Mouse (Mus musculus) cerebellum, adult 18-20 months (tissue): ENCODE measurements around the gene Med12l.
"Not testable (repeated sequence)": the region's sequence is repeated elsewhere in the genome, so short reads cannot be mapped to it uniquely, and the experiment has no call there.

ENCODE experiments used
- DNase-seq, 2 experiments: peaks; one replicate each; pipeline ENCODE4 v3.0.0; 2021

Med12l gene

GRCm38 (mm10) chr3:59022971-59023370 is 17.3 kb downstream of the Med12l start:
- DNase-seq = no peak

- no peak for DNase-seq
Observed at GRCm38 (mm10) chr3:59024531-59025192, 19.0 kb downstream of the Med12l start.

- DNase-seq = no peak
Observed at GRCm38 (mm10) chr3:59025193-59025535, 19.5 kb downstream of the Med12l start.

GRCm38 (mm10) chr3:59028696-59029095 is 23.1 kb downstream of the Med12l start:
- DNase-seq = no peak

GRCm38 (mm10) chr3:59030986-59031385 is 25.4 kb downstream of the Med12l start:
- DNase-seq = no peak

GRCm38 (mm10) chr3:59041487-59041886 is 35.9 kb downstream of the Med12l start:
- DNase-seq = no peak

- no peak for DNase-seq
Observed at GRCm38 (mm10) chr3:59054834-59055535, 49.4 kb downstream of the Med12l start.

GRCm38 (mm10) chr3:59059022-59059541 is 53.5 kb downstream of the Med12l start:
- DNase-seq = peak; percentile 78 to 80

- no peak for DNase-seq
Observed at GRCm38 (mm10) chr3:59060131-59060530, 54.5 kb downstream of the Med12l start.

GRCm38 (mm10) chr3:59062141-59062540 is 56.5 kb downstream of the Med12l start:
- DNase-seq = no peak

- DNase-seq = no peak
Observed at GRCm38 (mm10) chr3:59063431-59063830, 57.8 kb downstream of the Med12l start.

- no peak for DNase-seq
Observed at GRCm38 (mm10) chr3:59065937-59066336, 60.3 kb downstream of the Med12l start.

- DNase-seq = no peak
Observed at GRCm38 (mm10) chr3:59066558-59067294, 61.1 kb downstream of the Med12l start.

GRCm38 (mm10) chr3:59069071-59069470 is 63.4 kb downstream of the Med12l start:
- not testable (repeated sequence) for DNase-seq

- DNase-seq = peak in 1 of 2 experiments; percentile 33
Observed at GRCm38 (mm10) chr3:59077278-59077677, 71.7 kb downstream of the Med12l start.

GRCm38 (mm10) chr3:59078585-59078984 is 73.0 kb downstream of the Med12l start:
- no peak for DNase-seq

- DNase-seq = peak; percentile 55 to 61
Observed at GRCm38 (mm10) chr3:59079327-59079726, 73.7 kb downstream of the Med12l start.

GRCm38 (mm10) chr3:59080293-59080916 is 74.8 kb downstream of the Med12l start:
- DNase-seq = no peak

- peak; percentile 34 to 47 for DNase-seq
Observed at GRCm38 (mm10) chr3:59080919-59081318, 75.3 kb downstream of the Med12l start.

GRCm38 (mm10) chr3:59092702-59093101 is 87.1 kb downstream of the Med12l start:
- no peak for DNase-seq

- no peak for DNase-seq
Observed at GRCm38 (mm10) chr3:59097421-59097820, 91.8 kb downstream of the Med12l start.

GRCm38 (mm10) chr3:59098540-59098939 is 92.9 kb downstream of the Med12l start:
- DNase-seq = no peak
